Mouse (Mus musculus) fat pad, adult 2 months (tissue): ENCODE measurements around the gene Gdpd2.

ENCODE experiments used
- DNase-seq: peaks from one replicate; pipeline ENCODE4 v3.0.0-alpha.2; 2011; ENCODE audit warnings: low read depth, low spot score; ENCODE audit errors: extremely low read depth

The Gdpd2 gene

GRCm38 (mm10) chrX:100729665-100730188 is at the start of gene Gdpd2:
Gene Gdpd2, plus strand, starts transcription at chrX:100729873.
- DNase-seq = no peak

DNA sequence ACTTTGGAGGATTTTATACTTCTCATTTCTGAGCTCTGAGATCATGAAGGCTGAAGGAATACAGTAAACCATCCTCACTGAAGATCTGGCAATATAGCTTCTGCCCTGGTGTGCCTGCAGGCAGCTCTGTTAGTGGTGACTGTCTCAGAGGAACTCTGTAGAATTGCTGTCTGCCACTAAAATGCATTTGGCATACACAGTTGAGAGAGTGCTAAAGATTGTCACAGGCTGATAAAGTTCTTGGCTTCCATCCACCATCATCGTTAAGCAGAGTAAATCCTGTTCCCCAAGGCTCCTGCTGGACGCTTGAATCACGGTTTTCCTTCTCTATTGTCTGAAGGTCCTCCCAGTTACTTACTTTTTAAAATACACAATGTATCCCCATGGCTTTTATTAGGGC is 43.1 kb upstream of the Gdpd2 start:
- peak; percentile 49 for DNase-seq

GRCm38 (mm10) chrX:100687360-100688032 is 42.2 kb upstream of the Gdpd2 start:
- peak; percentile 78 for DNase-seq

DNA sequence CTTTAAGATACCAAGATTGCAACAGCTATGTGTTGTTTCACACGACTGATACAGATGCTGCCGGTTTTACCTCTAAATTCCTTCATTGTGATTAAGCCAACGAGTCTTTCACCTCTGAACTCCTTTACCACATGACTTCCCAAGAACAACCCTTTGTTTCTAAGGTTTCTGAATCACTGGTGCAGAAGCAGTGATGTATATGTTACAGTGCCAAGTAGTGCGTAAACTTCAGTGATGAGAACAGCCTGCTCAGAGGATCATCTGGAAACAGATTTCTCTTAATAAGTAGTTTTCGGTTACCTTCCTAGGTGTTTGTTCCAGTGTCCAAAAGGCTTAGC is 41.7 kb upstream of the Gdpd2 start:
- no peak for DNase-seq

GRCm38 (mm10) chrX:100696776-100697175 is 32.9 kb upstream of the Gdpd2 start:
- no peak for DNase-seq

DNA sequence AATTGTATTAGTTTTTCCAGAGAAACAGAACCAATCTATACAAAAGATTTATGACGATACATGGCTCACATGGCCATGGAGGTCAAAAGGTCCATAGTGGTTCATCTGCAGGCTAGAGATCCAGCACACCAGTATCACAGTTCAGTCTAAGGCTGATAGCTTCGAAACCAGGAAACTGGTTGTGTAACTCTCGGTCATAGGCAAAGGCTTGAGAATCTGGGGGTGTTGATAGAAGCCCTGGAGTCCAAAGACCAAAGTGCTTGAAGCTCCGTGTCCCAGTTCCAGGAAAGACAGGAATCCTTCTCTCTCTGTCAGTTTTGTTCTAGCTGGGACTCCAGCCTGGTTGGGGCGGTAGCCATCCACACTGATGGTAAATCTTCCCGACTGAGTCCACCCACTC is 21.6 kb upstream of the Gdpd2 start:
- no peak for DNase-seq

DNA sequence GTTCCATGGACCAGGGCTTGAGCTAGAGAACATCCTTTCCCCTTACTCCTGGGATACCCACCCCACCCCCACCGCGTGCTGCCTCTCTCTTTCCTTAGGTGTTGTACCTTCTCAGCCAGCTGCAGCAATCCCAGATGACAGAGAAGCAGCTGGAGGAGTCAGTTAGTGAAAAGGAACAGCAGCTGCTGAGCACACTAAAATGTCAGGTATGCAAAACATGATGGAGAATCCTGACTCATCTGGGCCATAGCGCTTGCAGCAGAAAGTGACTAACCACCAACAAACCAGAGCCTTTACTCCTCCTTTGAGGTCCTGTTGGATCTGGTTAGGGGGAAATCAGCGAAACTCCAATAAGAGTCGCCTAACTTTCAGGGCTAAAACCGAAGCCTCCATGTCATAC is 13.5 kb upstream of the Gdpd2 start:
- DNase-seq = no peak

- DNase-seq = no peak
These were observed 726 bp upstream of the Gdpd2 start for GRCm38 (mm10) chrX:100728947-100729346.

DNA sequence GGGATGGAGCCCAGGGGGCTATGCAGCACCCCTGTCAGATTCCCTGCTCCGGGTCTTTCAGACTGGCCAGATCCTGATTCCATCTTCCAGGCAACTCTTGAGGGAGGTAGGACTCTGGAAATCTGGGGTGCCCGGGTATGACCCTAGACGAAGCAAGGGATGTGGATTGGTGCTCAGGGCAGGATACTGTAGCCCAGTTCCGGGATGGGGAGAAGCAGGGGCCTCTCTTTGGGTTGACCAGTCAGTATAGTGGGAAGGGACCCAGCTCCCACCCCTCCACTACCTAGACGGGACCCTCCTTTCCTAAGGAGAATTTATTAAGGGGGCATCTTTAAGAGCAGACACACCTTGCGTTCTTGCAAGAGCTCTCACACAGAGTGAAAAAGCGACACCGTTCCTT is 593 bp downstream of the Gdpd2 start:
- DNase-seq = no peak

DNA sequence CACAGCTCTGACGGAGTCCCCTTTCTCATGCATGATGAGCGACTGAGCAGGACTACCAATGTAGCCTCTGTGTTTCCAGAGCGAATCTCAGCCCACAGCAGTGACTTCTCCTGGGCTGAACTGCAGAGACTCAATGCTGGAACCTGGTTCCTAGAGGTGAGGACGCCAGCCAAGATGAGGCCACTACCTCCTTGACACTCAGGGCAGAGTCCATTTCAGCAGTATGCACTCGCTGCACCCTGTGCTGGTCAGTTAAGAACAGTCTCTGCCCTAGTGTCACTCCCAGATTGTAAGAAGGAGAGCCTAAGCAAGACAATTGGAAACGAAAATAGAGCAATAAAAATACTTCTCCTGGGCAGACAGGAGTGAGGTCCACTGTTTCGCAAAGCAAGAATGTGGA is 4.7 kb downstream of the Gdpd2 start:
- no peak for DNase-seq

- no peak for DNase-seq
These were observed 9.2 kb downstream of the Gdpd2 start for GRCm38 (mm10) chrX:100738918-100739317.

- DNase-seq = no peak
These were observed 9.8 kb downstream of the Gdpd2 start for GRCm38 (mm10) chrX:100739443-100739842.

DNA sequence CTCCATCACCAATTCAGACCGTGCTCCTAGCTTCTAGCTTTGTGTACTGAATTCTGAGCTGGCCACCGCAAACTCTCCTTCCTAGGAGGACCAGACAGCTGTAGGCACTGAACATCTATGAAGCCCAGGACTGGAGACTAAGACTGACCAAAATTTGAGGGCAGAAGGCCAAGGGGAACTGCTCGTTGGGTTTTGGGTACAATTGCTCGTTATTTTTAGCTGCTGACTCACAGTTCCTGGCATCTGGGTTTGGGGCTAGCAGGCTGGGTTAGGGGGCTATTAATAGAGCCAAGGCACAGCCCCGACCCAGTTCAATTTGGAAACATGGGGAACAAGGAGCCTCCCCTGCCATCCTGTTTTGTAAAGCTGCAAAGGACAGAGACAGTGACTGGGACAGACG is 11.1 kb downstream of the Gdpd2 start:
- no peak for DNase-seq

DNA sequence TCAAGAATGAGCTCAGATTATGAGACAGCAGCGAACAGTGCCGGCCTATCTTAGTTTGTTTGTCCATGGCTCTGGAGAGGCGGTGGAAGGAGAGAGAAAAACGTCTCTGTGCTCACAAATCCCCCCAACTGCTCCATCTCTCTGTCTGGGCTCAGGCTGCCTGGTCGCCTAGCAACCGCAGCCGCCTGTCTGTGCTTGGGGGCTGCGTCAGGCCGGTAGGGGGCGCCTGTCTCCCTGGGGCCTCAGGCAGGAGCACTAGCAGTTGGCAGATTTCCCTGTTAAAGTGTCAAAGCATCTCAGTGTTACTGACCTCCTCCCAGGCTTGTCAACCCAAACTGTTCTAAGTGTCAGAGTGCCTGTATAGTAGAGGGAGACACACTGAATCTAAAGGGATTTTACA is 12.3 kb downstream of the Gdpd2 start:
- no peak for DNase-seq

- DNase-seq = no peak
These were observed 36.2 kb downstream of the Gdpd2 start for GRCm38 (mm10) chrX:100765855-100766254.

- no peak for DNase-seq
These were observed 37.7 kb downstream of the Gdpd2 start, which contains the start of gene Dlg3 for GRCm38 (mm10) chrX:100767181-100767884. Gene Dlg3, plus strand, starts transcription at chrX:100767722.

GRCm38 (mm10) chrX:100767885-100768626 is 38.4 kb downstream of the Gdpd2 start:
- no peak for DNase-seq

DNA sequence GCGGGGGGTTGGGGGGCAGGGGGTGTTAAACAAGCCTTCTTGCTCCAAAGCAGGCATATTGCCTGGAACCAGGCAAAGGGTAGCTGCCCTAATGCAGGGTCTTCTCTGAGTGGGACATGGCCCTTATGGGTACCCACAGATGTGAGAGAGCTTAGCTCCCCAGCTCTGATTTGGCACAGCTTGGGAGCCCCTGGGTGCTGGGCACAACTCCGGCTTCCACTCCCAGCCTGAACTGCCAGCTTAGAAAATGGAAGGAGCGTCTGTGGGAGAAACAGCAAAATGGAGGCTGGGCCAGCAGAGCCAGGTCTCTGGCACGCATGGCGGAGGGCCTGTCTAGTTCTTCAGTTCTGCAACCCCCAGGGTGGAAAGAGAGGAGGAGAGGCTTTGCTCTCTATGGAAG is 39.6 kb downstream of the Gdpd2 start:
- no peak for DNase-seq

- DNase-seq = no peak
These were observed 44.7 kb downstream of the Gdpd2 start for GRCm38 (mm10) chrX:100774341-100774811.

DNA sequence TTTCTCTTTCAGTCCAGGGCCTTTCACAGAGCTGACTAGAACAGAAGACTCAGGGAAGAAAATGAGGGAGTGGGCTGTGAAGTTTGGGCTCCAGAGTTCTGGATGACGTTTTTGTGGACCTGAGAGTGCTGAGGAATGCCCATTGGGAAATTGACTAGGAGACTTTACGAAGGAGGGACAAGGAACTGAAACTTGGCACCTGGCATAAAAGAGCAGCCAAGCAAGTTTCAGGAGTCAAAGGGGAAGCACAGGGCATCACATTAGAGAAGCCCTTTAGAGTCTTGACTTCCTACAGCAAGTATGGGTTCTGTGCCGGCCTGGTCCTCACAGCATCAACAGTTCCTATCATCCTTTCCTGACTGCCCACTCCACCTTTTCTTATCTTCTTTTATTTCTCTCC is 45.7 kb downstream of the Gdpd2 start:
- no peak for DNase-seq

- DNase-seq = no peak
These were observed 46.8 kb downstream of the Gdpd2 start for GRCm38 (mm10) chrX:100776494-100776893.
